Mouse (Mus musculus) MEL (cell line): Measurements from ENCODE around the gene Gm7138. TPM values are rescaled to one million over a fixed set of nuclear protein-coding genes. Genes with fewer than 3 reads are reported as not detected.

Experiments
- DNase-seq: peaks from one replicate; pipeline ENCODE4 v3.0.0; 2011; ENCODE audit warnings: low read depth, low spot score
- H3K27ac ChIP-seq: 2 replicates; pipeline ENCODE4 v1.5.1; 2012; ENCODE audit warnings: low read depth, mild to moderate bottlenecking, control low read depth, low read length, moderate library complexity; ENCODE audit not compliant: control insufficient read depth
- H3K27me3 ChIP-seq, 2 experiments: fragments of 150-350 bp in 1 of 2; sonication (generic) in 1 of 2; 2 replicates each; pipeline ENCODE4 v1.6.1; 2012; ENCODE audit warnings: low read length in 2 of 2, mild to moderate bottlenecking in 2 of 2, improper control_type of control experiment in 1 of 2, moderate library complexity in 1 of 2; ENCODE audit not compliant: insufficient read depth in 2 of 2, control insufficient read depth in 1 of 2
- H3K36me3 ChIP-seq, 2 experiments: 2 replicates each; pipeline ENCODE4 v1.6.1; 2012 to 2014; ENCODE audit warnings: low read length in 2 of 2, improper control_type of control experiment in 1 of 2, inconsistent platforms in 1 of 2, mild to moderate bottlenecking in 1 of 2; ENCODE audit not compliant: insufficient read depth in 2 of 2, control insufficient read depth in 1 of 2
- H3K4me1 ChIP-seq, 2 experiments: fragments of 150-350 bp in 1 of 2; sonication (generic) in 1 of 2; 2 replicates each; pipeline ENCODE4 v1.6.1; 2012; ENCODE audit warnings: low read length in 2 of 2, improper control_type of control experiment in 1 of 2, mild to moderate bottlenecking in 1 of 2; ENCODE audit not compliant: insufficient read depth in 2 of 2, control insufficient read depth in 1 of 2
- H3K4me3 ChIP-seq, 2 experiments: fragments of 150-350 bp in 1 of 2; sonication (generic) in 1 of 2; 2 replicates each; pipeline ENCODE4 v1.5.1; 2012; ENCODE audit warnings: low read depth in 2 of 2, low read length in 2 of 2, mild to moderate bottlenecking in 2 of 2, moderate library complexity in 2 of 2, control low read depth in 1 of 2, improper control_type of control experiment in 1 of 2; ENCODE audit not compliant: control insufficient read depth in 1 of 2, insufficient read depth in 1 of 2
- H3K79me2 ChIP-seq: 2 replicates; pipeline ENCODE4 v1.6.1; 2012; ENCODE audit warnings: mild to moderate bottlenecking, low read length, moderate library complexity; ENCODE audit not compliant: control insufficient read depth, poor library complexity, insufficient read depth
- H3K9ac ChIP-seq: 2 replicates; pipeline ENCODE4 v1.6.1; 2012; ENCODE audit warnings: low read depth, mild to moderate bottlenecking, control low read depth, low read length, moderate library complexity; ENCODE audit not compliant: control insufficient read depth, poor library complexity, severe bottlenecking
- H3K9me3 ChIP-seq: fragments of 150-350 bp; sonication (generic); replicated peaks from 2 replicates; pipeline ENCODE4 v1.6.1; 2012; ENCODE audit warnings: mild to moderate bottlenecking, low read length, improper control_type of control experiment, moderate library complexity; ENCODE audit not compliant: insufficient read depth
- CTCF ChIP-seq, 3 experiments: IDR thresholded peaks in 2 of 3; conservative IDR thresholded peaks in 1 of 3; 2 replicates each; pipeline ENCODE4 v1.5.1; 2011 to 2012; ENCODE audit warnings: low read length in 3 of 3, low read depth in 2 of 3, mild to moderate bottlenecking in 2 of 3, improper control_type of control experiment in 1 of 3, inconsistent platforms in 1 of 3, mixed read lengths in 1 of 3, moderate library complexity in 1 of 3; ENCODE audit not compliant: control insufficient read depth in 1 of 3, insufficient read depth in 1 of 3, poor library complexity in 1 of 3, severe bottlenecking in 1 of 3
- MAFK ChIP-seq: IDR thresholded peaks from 2 replicates; pipeline ENCODE4 v1.6.1; 2011; ENCODE audit warnings: low read depth, mild to moderate bottlenecking, low read length, improper control_type of control experiment, borderline replicate concordance
- MAZ ChIP-seq: IDR thresholded peaks from 2 replicates; pipeline ENCODE4 v1.6.1; 2012; ENCODE audit warnings: low read depth, mild to moderate bottlenecking, inconsistent platforms, low read length, improper control_type of control experiment
- MXI1 ChIP-seq: IDR thresholded peaks from 2 replicates; pipeline ENCODE4 v1.6.1; 2011; ENCODE audit warnings: mild to moderate bottlenecking, low read depth, low read length, improper control_type of control experiment
- MYB ChIP-seq: IDR thresholded peaks from 2 replicates; pipeline ENCODE4 v1.6.1; 2011; ENCODE audit warnings: mild to moderate bottlenecking, low read depth, low read length, improper control_type of control experiment
- MYC ChIP-seq: IDR thresholded peaks from 2 replicates; pipeline ENCODE4 v1.6.1; 2011; ENCODE audit warnings: low read depth, mild to moderate bottlenecking, low read length, improper control_type of control experiment, moderate library complexity
- POLR2AphosphoS5 ChIP-seq: IDR thresholded peaks from 2 replicates; pipeline ENCODE4 v1.6.1; 2012; ENCODE audit warnings: low read depth, borderline replicate concordance, mild to moderate bottlenecking, inconsistent platforms, low read length, moderate library complexity, mixed read lengths
- RAD21 ChIP-seq: IDR thresholded peaks from 2 replicates; pipeline ENCODE4 v1.6.1; 2011; ENCODE audit warnings: mild to moderate bottlenecking, low read depth, low read length, improper control_type of control experiment
- RCOR1 ChIP-seq: IDR thresholded peaks from 2 replicates; pipeline ENCODE4 v1.6.1; 2012; ENCODE audit warnings: low read depth, mild to moderate bottlenecking, inconsistent platforms, low read length, improper control_type of control experiment
- SMC3 ChIP-seq: IDR thresholded peaks from 2 replicates; pipeline ENCODE4 v1.6.1; 2011; ENCODE audit warnings: low read depth, low read length, improper control_type of control experiment
- ZC3H11A ChIP-seq: IDR thresholded peaks from 2 replicates; pipeline ENCODE4 v1.6.1; 2012; ENCODE audit warnings: low read depth, mild to moderate bottlenecking, inconsistent platforms, low read length, improper control_type of control experiment
- polyA plus RNA-seq, 2 experiments: library from polyadenylated mRNA; stranded (reverse) in 1 of 2; unstranded in 1 of 2; fragments of >175 nt in 1 of 2; fragments of >200 nt in 1 of 2; gene quantifications; 2 replicates each; pipeline versions ENCODE4 v1.2.1 to v1.2.4; 2012; ENCODE audit warnings: low replicate concordance in 2 of 2, low read depth in 1 of 2; ENCODE audit not compliant: insufficient read length in 2 of 2, insufficient read depth in 1 of 2, missing spikeins in 1 of 2
- total RNA-seq: library from RNA; depleted of rRNA; stranded (reverse); fragments of 300-350 nt; gene quantifications from 2 replicates; pipeline ENCODE4 v1.2.3, GENCODE M21; 2012; rRNA removed

Gene Gm7138
- total and polyA plus RNA-seq, 3 experiments, result not detected

DNA sequence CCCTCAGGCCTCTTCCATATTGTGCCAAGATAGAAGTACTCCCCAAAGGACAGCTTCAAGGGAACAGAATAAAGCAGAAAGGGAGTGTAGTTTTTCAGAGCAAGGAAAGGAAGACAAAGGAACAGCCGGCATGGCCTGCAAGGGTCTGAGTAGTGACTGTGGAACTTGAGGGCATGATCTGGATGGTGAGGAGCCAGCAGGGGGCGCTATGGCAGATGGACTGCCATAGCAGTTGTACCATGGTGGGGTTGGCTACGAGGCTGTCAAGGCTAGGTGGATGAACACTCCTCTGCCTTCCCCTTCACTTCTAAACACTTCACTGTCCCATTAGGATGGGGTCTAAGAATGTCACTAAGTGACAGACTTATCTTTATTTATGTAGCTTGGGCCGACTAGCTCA lies 47.5 kb downstream of the Gm7138 start:
- Histone ChIP-seq H3K4me3 (no peak overlapping the region), H3K79me2 (no peaks in the 10 kb centered on the region), H3K9me3 (no peaks in the 10 kb centered on the region), H3K9ac (no peak overlapping the region), H3K27me3 (peaks cover 5 to 10% of the 10 kb centered on the region in 2 experiments), H3K4me1 (no peaks in the 10 kb centered on the region), H3K27ac (no peak overlapping the region), H3K36me3 (no peaks in the 10 kb centered on the region)
- TF ChIP-seq MYB (no peak), SMC3 (peak; percentile 62), CTCF (IDR thresholded peaks at IDR 0.05 in 2 of 3, conservative IDR thresholded peaks at IDR 0.05 in 1 of 3; ENCODE audit: control insufficient read depth in 1 of 3, insufficient read depth in 1 of 3, low read depth in 2 of 3, low read length in 3 of 3, poor library complexity in 1 of 3, severe bottlenecking in 1 of 3) (peak; percentile 74 to 91 (median 88)), MAFK (no peak), MAZ (no peak), RAD21 (peak; percentile 26), ZC3H11A (peak; percentile 17), RCOR1 (no peak), POLR2AphosphoS5 (no peak)
- DNase-seq, result peak; percentile 51

DNA sequence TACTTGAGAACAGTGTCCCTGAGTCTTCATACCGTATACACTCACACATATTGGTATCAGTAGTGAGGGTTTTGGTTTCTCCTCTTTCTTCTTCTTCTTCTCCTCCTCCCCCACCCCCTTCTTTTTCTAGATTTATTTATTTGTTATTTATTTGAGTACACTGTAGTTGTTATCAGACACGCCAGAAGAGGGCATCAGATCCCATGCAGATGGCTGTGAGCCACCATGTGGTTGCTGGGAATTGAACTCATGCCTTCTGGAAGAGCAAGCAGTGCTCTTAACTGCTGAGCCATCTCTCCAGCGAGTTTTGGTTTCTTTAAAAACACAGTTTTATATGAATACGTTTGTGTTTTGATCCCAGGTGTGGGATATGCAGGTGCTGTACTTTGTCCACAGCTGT lies 48.5 kb downstream of the Gm7138 start:
- Histone ChIP-seq H3K9ac (no peak overlapping the region), H3K4me1 (no peaks in the 10 kb centered on the region), H3K4me3 (no peak overlapping the region), H3K79me2 (no peaks in the 10 kb centered on the region), H3K27me3 (peaks cover 5 to 9% of the 10 kb centered on the region in 2 experiments), H3K9me3 (no peaks in the 10 kb centered on the region), H3K27ac (no peak overlapping the region), H3K36me3 (no peaks in the 10 kb centered on the region)
- DNase-seq, result peak; percentile 30
- peak in 2 of 3 experiments; percentile 38 to 46; a peak in 4 of 6 replicates for TF ChIP-seq CTCF (IDR thresholded peaks at IDR 0.05 in 2 of 3, conservative IDR thresholded peaks at IDR 0.05 in 1 of 3; ENCODE audit: control insufficient read depth in 1 of 3, insufficient read depth in 1 of 3, low read depth in 2 of 3, low read length in 3 of 3, poor library complexity in 1 of 3, severe bottlenecking in 1 of 3)
- TF ChIP-seq SMC3, result peak; percentile 37
- no peak for TF ChIP-seq MXI1
- peak; percentile 14 for TF ChIP-seq RAD21
- TF ChIP-seq MYC, result peak; percentile 56; the same call in 1 of the 2 replicates
- TF ChIP-seq, all 39 proteins: peak for 4

Other genes with a start within 250 kb of the Gm7138 start
Only the 30 nearest of the 32 such genes appear.
- gene Pttg1ip, start 195.2 kb downstream of the Gm7138 start, total RNA-seq, result 41.1 and 50.4 TPM in 2 replicates
- gene Pttg1ip, start 195.2 kb downstream of the Gm7138 start, polyA plus RNA-seq, result 10 to 100 TPM in 1 of 2 experiments, not detected in 1; 53.1 TPM
- gene Sumo3, start 170.8 kb downstream of the Gm7138 start, total RNA-seq, result 145 and 151 TPM in 2 replicates
- 100 to 1,000 TPM in 1 of 2 experiments, not detected in 1; 342 TPM for gene Sumo3, start 170.8 kb downstream of the Gm7138 start, polyA plus RNA-seq
- gene Gm49325, start 170.7 kb downstream of the Gm7138 start, total RNA-seq, result 3.5 and 3.7 TPM in 2 replicates
- 1 to 10 TPM in 1 of 2 experiments, not detected in 1; 1.0 TPM for gene Gm49325, start 170.7 kb downstream of the Gm7138 start, polyA plus RNA-seq
- 55.2 and 62.4 TPM in 2 replicates for gene Ube2g2, start 154.7 kb downstream of the Gm7138 start, total RNA-seq
- 100 to 1,000 TPM in 1 of 2 experiments, not detected in 1; 112 TPM for gene Ube2g2, start 154.7 kb downstream of the Gm7138 start, polyA plus RNA-seq
- gene Tspear, start 90.4 kb downstream of the Gm7138 start, total RNA-seq, result 1.2 and 1.8 TPM in 2 replicates
- 1 to 10 TPM in 1 of 2 experiments, not detected in 1; 3.8 TPM for gene Tspear, start 90.4 kb downstream of the Gm7138 start, polyA plus RNA-seq
- gene Gm19402, start 86.2 kb downstream of the Gm7138 start, total RNA-seq, result not detected in 2 replicates
- gene Gm19402, start 86.2 kb downstream of the Gm7138 start, polyA plus RNA-seq, result not detected
- not detected in 2 replicates for gene Gm9508, start 79.7 kb downstream of the Gm7138 start, total RNA-seq
- gene Gm9508, start 79.7 kb downstream of the Gm7138 start, polyA plus RNA-seq, result not detected
- not detected in 2 replicates for gene Gm10272, start 70.3 kb downstream of the Gm7138 start, total RNA-seq
- gene Gm10272, start 70.3 kb downstream of the Gm7138 start, polyA plus RNA-seq, result not detected
- gene Gm10024, start 65.5 kb downstream of the Gm7138 start, total RNA-seq, result not detected in 2 replicates
- not detected for gene Gm10024, start 65.5 kb downstream of the Gm7138 start, polyA plus RNA-seq
- gene Gm10142, start 61.1 kb downstream of the Gm7138 start, total RNA-seq, result not detected in 2 replicates
- gene Gm10142, start 61.1 kb downstream of the Gm7138 start, polyA plus RNA-seq, result not detected
- gene Krtap12-1, start 56.3 kb downstream of the Gm7138 start, total RNA-seq, result not detected in 2 replicates
- gene Krtap12-1, start 56.3 kb downstream of the Gm7138 start, polyA plus RNA-seq, result not detected
- gene Gm10100, start 50.5 kb downstream of the Gm7138 start, total RNA-seq, result not detected in 2 replicates
- not detected for gene Gm10100, start 50.5 kb downstream of the Gm7138 start, polyA plus RNA-seq
- gene Gm18596, start 34.3 kb downstream of the Gm7138 start, total RNA-seq, result not detected in 2 replicates
- not detected for gene Gm18596, start 34.3 kb downstream of the Gm7138 start, polyA plus RNA-seq
- not detected in 2 replicates for gene Gm9736, start 25.6 kb downstream of the Gm7138 start, total RNA-seq
- not detected for gene Gm9736, start 25.6 kb downstream of the Gm7138 start, polyA plus RNA-seq
- gene Gm3233, start 17.3 kb downstream of the Gm7138 start, total RNA-seq, result not detected in 2 replicates
- gene Gm3233, start 17.3 kb downstream of the Gm7138 start, polyA plus RNA-seq, result not detected
- gene Gm3238, start 5.6 kb downstream of the Gm7138 start, total RNA-seq, result not detected in 2 replicates
- not detected for gene Gm3238, start 5.6 kb downstream of the Gm7138 start, polyA plus RNA-seq
- gene Gm3250, start 5.6 kb upstream of the Gm7138 start, total RNA-seq, result not detected in 2 replicates
- not detected for gene Gm3250, start 5.6 kb upstream of the Gm7138 start, polyA plus RNA-seq
- not detected in 2 replicates for gene Gm7137, start 11.3 kb upstream of the Gm7138 start, total RNA-seq
- not detected for gene Gm7137, start 11.3 kb upstream of the Gm7138 start, polyA plus RNA-seq
- not detected in 2 replicates for gene Gm9639, start 18.1 kb upstream of the Gm7138 start, total RNA-seq
- not detected for gene Gm9639, start 18.1 kb upstream of the Gm7138 start, polyA plus RNA-seq
- not detected in 2 replicates for gene Gm19668, start 22.2 kb upstream of the Gm7138 start, total RNA-seq
- gene Gm19668, start 22.2 kb upstream of the Gm7138 start, polyA plus RNA-seq, result not detected
- not detected in 2 replicates for gene Gm9507, start 34.9 kb upstream of the Gm7138 start, total RNA-seq
- gene Gm9507, start 34.9 kb upstream of the Gm7138 start, polyA plus RNA-seq, result not detected
- not detected in 2 replicates for gene Gm2696, start 37.7 kb upstream of the Gm7138 start, total RNA-seq
- gene Gm2696, start 37.7 kb upstream of the Gm7138 start, polyA plus RNA-seq, result not detected
- not detected in 2 replicates for gene Krtap10-4, start 50.2 kb upstream of the Gm7138 start, total RNA-seq
- gene Krtap10-4, start 50.2 kb upstream of the Gm7138 start, polyA plus RNA-seq, result not detected
- not detected in 2 replicates for gene Krtap10-10, start 59.0 kb upstream of the Gm7138 start, total RNA-seq
- not detected for gene Krtap10-10, start 59.0 kb upstream of the Gm7138 start, polyA plus RNA-seq
- gene Gm36176, start 69.9 kb upstream of the Gm7138 start, total RNA-seq, result not detected in 2 replicates
- not detected for gene Gm36176, start 69.9 kb upstream of the Gm7138 start, polyA plus RNA-seq
- not detected in 2 replicates for gene Gm10318, start 75.9 kb upstream of the Gm7138 start, total RNA-seq
- not detected for gene Gm10318, start 75.9 kb upstream of the Gm7138 start, polyA plus RNA-seq
- not detected in 2 replicates for gene Gm3285, start 85.0 kb upstream of the Gm7138 start, total RNA-seq
- not detected for gene Gm3285, start 85.0 kb upstream of the Gm7138 start, polyA plus RNA-seq
- 0.10 and 0.15 TPM in 2 replicates for gene Lrrc3, start 125.6 kb upstream of the Gm7138 start, total RNA-seq
- gene Lrrc3, start 125.6 kb upstream of the Gm7138 start, polyA plus RNA-seq, result under 1 TPM in 1 of 2 experiments, not detected in 1; 0.74 TPM
- gene Trpm2, start 193.6 kb upstream of the Gm7138 start, total RNA-seq, result 5.7 and 7.8 TPM in 2 replicates
- gene Trpm2, start 193.6 kb upstream of the Gm7138 start, polyA plus RNA-seq, result 10 to 100 TPM in 1 of 2 experiments, not detected in 1; 18.5 TPM
- 9.3 and 10.7 TPM in 2 replicates for gene 1810043G02Rik, start 201.6 kb upstream of the Gm7138 start, total RNA-seq
- gene 1810043G02Rik, start 201.6 kb upstream of the Gm7138 start, polyA plus RNA-seq, result 10 to 100 TPM in 1 of 2 experiments, not detected in 1; 15.6 TPM